Mouse (Mus musculus): ENCODE results near the gene Mtus2.

The Mtus2 gene

GRCm38 (mm10) chr5:147957592-147958271 lies 612 bp downstream of the Mtus2 start:
- no peak for DNase-seq (ENCODE audit: low spot score)

GRCm38 (mm10) chr5:147958552-147958951 lies 1.4 kb downstream of the Mtus2 start:
- no peak for DNase-seq (ENCODE audit: low spot score)

- DNase-seq (ENCODE audit: low spot score), result no peak
Measured at GRCm38 (mm10) chr5:147959088-147959487, 2.0 kb downstream of the Mtus2 start.

- DNase-seq (ENCODE audit: low spot score), result no peak
Measured at GRCm38 (mm10) chr5:147960793-147961192, 3.7 kb downstream of the Mtus2 start.

GRCm38 (mm10) chr5:147963820-147964580 lies 6.9 kb downstream of the Mtus2 start:
- DNase-seq (ENCODE audit: low spot score), result no peak

- DNase-seq (ENCODE audit: low spot score), result no peak
Measured at GRCm38 (mm10) chr5:147964776-147965175, 7.7 kb downstream of the Mtus2 start.

GRCm38 (mm10) chr5:147966646-147967045 lies 9.5 kb downstream of the Mtus2 start:
- no peak for DNase-seq (ENCODE audit: low spot score)

GRCm38 (mm10) chr5:147969566-147969965 lies 12.4 kb downstream of the Mtus2 start:
- no peak for DNase-seq (ENCODE audit: low spot score)

- DNase-seq (ENCODE audit: low spot score), result no peak
Measured at GRCm38 (mm10) chr5:147976001-147976400, 18.9 kb downstream of the Mtus2 start.

GRCm38 (mm10) chr5:147980606-147981005 lies 23.5 kb downstream of the Mtus2 start:
- DNase-seq (ENCODE audit: low spot score), result no peak

- no peak for DNase-seq (ENCODE audit: low spot score)
Measured at GRCm38 (mm10) chr5:147990289-147990688, 33.2 kb downstream of the Mtus2 start.

- no peak for DNase-seq (ENCODE audit: low spot score)
Measured at GRCm38 (mm10) chr5:147990775-147991174, 33.7 kb downstream of the Mtus2 start.

GRCm38 (mm10) chr5:147992581-147993378 lies 35.7 kb downstream of the Mtus2 start:
- peak; percentile 38 for DNase-seq (ENCODE audit: low spot score)

- no peak for DNase-seq (ENCODE audit: low spot score)
Measured at GRCm38 (mm10) chr5:148005263-148005662, 48.1 kb downstream of the Mtus2 start.

GRCm38 (mm10) chr5:148012156-148012555 lies 55.0 kb downstream of the Mtus2 start:
- no peak for DNase-seq (ENCODE audit: low spot score)

- no peak for DNase-seq (ENCODE audit: low spot score)
Measured at GRCm38 (mm10) chr5:148014133-148014854, 57.2 kb downstream of the Mtus2 start.

GRCm38 (mm10) chr5:148015383-148015782 lies 58.3 kb downstream of the Mtus2 start:
- no peak for DNase-seq (ENCODE audit: low spot score)

- DNase-seq (ENCODE audit: low spot score), result no peak
Measured at GRCm38 (mm10) chr5:148017371-148017770, 60.3 kb downstream of the Mtus2 start.

- no peak for DNase-seq (ENCODE audit: low spot score)
Measured at GRCm38 (mm10) chr5:148022784-148023183, 65.7 kb downstream of the Mtus2 start.

- DNase-seq (ENCODE audit: low spot score), result no peak
Measured at GRCm38 (mm10) chr5:148026401-148027349, 69.6 kb downstream of the Mtus2 start.

GRCm38 (mm10) chr5:148027985-148028384 lies 70.9 kb downstream of the Mtus2 start:
- DNase-seq (ENCODE audit: low spot score), result no peak
